In genomic region chr5:144871775-144872174, GRCm38 (mm10) we compare ENCODE assay signal across 10 mouse cellular contexts.
DNase-seq lines count a peak whose midpoint lies in the region; ATAC-seq and TF ChIP-seq lines count a peak whose summit lies in the region.
"Had no signal": no experiment of that assay in that cellular context is flagged by ENCODE, and none has a peak within 500 bp of the region (broad histone marks: within the 10 kb centered on the region; RNA-seq: fewer than 3 reads in every experiment).

No protein-coding gene starts in this region.

- H3K36me3 ChIP-seq in forebrain, embryonic 13.5 days (ENCODE audit: poor library complexity, severe bottlenecking): peaks cover 2% of the 10 kb centered on the region

- H3K27ac ChIP-seq in left cerebral cortex, adult 2 months: no peak overlapping the region
- H3K27ac ChIP-seq in cortical plate, adult 2 months (ENCODE audit: insufficient read depth, low read length): no peak overlapping the region
- H3K27ac ChIP-seq in forebrain, embryonic 13.5 days: no peak overlapping the region

- TF ChIP-seq CTCF in left cerebral cortex, adult 2 months (IDR thresholded peaks at IDR 0.05): peak; percentile 47
- peak; percentile 6; the same call in 1 of the 2 replicates for TF ChIP-seq CTCF in cortical plate, adult 2 months (IDR thresholded peaks at IDR 0.05; ENCODE audit: extremely low read depth, insufficient read depth, low read length)

- no peak overlapping the region for H3K4me3 ChIP-seq in left cerebral cortex, adult 2 months
- no peak overlapping the region for H3K4me3 ChIP-seq in cortical plate, adult 2 months (ENCODE audit: insufficient read depth, low read length)
- H3K4me3 ChIP-seq in forebrain, embryonic 13.5 days: no peak overlapping the region

- no peak for TF ChIP-seq POLR2A in cortical plate, adult 2 months (IDR thresholded peaks at IDR 0.05; ENCODE audit: extremely low read depth, insufficient read depth, low read length)

- no peaks in the 10 kb centered on the region for H3K27me3 ChIP-seq in forebrain, embryonic 13.5 days

- peak; percentile 20 for DNase-seq in embryo, embryonic 10 days (ENCODE audit: low spot score)
- no peak for DNase-seq in embryo, embryonic 9.5 days (ENCODE audit: extremely low spot score)
- no peak for DNase-seq in left cerebral cortex, adult 2 months (ENCODE audit: extremely low spot score in 1 of 2, low spot score in 2 of 2)
- DNase-seq in left cerebral cortex, postnatal 4 days: no peak
- DNase-seq in A20 (ENCODE audit: low read depth, low spot score): peak; percentile 33
- DNase-seq in frontal cortex, postnatal 14 days (ENCODE audit: low spot score in 2 of 2): no peak
- DNase-seq: cerebellum, adult 9-10 months had no signal

- H3K9me3 ChIP-seq in forebrain, embryonic 13.5 days (replicated peaks): no peaks in the 10 kb centered on the region

- no peaks in the 10 kb centered on the region for H3K4me1 ChIP-seq in cortical plate, adult 2 months (ENCODE audit: control insufficient read depth, insufficient read depth, low read length)
- no peaks in the 10 kb centered on the region for H3K4me1 ChIP-seq in forebrain, embryonic 13.5 days

- intact Hi-C loops in left cerebral cortex, adult 2 months (cut with DNase I): loop anchor here (10.0 kb wide), 1 partner anchor 193 kb away; no protein-coding TSS in a partner anchor
- intact Hi-C loops in left cerebral cortex, postnatal 4 days (cut with DNase I): no loop called here

- no peak for ATAC-seq in forebrain, embryonic 13.5 days
- ATAC-seq: inflammation-experienced regulatory T-cells, adult 6 months had no signal

- H3K9ac ChIP-seq in forebrain, embryonic 13.5 days: no peak overlapping the region

- WGBS in forebrain, embryonic 13.5 days: 100% methylated on average over 1 of the region's 1 CpGs

- no peak overlapping the region for H3K4me2 ChIP-seq in forebrain, embryonic 13.5 days

Comparison
In these comparisons a context has a peak if more than half of its experiments do, and no peak if none do; other contexts are left out.
1. DNase-seq: peak in embryo, embryonic 10 days (single experiment) and A20 (single experiment); none in embryo, embryonic 9.5 days (single experiment), left cerebral cortex, adult 2 months (0 of 2), left cerebral cortex, postnatal 4 days (single experiment) and frontal cortex, postnatal 14 days (0 of 2).